Mouse (Mus musculus): Measurements from ENCODE around the gene Olfr1358.
"Not testable (repeated sequence)": the region's sequence is repeated elsewhere in the genome, so short reads cannot be mapped to it uniquely, and the experiment has no call there.

The Olfr1358 gene

DNA sequence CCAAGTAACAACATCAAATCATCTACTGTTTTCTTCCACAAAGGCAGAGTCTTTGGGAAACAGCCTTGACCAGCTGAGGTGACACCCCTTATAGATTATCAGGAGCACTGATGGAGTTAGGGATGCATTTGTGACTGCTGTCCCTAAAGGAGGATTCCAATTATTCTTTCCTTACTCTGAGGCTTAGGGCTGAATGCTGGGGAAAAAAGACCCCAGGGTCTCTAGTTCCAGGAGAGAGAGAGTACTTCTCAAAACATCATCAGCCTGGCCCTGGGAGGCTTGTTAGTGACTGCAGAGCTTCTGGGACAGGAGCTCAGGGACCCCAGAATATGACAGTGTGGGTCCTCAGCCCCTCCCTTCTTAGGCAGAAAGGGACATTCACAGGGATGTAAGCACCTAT is at the start of gene Olfr1358:
TSS of gene Olfr1358 (plus strand) at position 301 of the 400 bp plus-strand sequence.
- no peak for DNase-seq

- no peak for DNase-seq
Measured at GRCm38 (mm10) chr10:78467761-78468310, 49.4 kb upstream of the Olfr1358 start.

DNA sequence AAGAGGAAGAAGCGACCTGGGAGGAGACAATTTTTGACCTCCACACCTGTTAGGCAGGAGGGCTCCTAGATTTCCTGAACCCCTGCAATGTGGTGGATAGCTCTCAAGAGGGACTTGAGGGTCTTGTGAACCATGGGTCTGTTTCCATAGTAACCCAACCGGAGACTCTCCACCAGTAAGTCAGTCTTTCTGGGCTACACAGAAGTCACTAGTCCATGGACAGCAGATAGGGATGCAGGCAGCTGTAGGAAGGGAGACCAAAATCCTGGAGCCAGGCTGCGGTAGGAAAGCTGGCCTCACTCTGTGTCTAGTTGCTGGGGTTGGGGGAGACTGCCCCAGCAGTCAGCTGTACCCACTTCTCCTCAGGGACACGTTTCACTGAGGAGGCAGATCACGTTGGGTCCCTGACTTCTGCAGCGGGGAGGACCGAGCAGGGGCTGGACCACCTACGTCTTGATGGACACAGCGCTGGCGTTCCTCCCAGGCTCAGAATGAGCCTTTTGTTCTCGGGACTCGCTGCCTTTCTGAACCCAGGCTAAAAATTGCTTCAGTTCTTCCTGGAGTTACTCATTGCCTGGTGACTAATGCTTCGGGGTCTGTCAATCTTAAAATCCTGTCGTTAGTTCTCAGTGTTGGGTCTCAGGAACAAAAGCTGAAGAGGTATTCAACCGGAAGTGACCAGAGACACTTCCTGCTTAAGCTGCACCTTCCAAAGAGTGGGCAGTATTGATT is 46.5 kb upstream of the Olfr1358 start:
- no peak for DNase-seq

DNA sequence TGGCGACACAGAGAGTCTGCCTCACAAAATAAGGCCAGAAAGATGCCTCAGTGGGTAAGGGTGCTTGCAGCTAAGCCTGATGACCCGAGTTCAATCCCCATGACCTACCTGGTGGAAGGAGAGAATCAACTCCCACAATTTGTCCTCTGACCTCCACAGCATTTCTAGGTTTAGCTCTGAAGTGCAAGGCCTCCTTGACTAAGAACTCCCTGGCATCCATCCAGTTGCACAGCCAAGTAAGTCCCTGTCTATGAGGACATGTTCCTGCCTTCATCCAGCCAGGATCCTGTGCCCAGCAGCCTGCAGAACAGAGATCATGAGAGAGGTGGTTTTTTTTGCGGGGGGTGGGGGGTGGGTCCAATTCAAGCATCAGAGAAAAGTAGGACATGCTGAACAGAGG is 45.2 kb upstream of the Olfr1358 start:
- DNase-seq = no peak

DNA sequence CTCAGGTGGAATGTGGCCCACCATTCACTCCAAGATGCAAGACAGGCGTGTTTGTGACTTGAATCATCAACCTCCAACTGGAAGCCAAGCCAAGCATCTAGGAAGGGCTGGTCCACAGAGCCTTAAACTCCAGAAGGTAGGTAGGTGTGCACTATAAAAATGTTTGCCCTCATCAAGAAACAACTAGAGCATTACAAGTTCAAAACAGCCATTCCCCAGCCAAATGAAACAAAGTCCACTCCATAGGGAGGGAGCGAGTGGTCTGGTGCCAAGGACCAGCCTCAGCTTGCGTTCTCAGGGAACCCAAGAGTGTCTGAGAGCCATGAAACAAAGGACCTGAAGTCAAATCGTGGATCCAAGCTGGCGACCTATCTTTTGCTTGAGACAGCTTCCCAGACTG is 43.8 kb upstream of the Olfr1358 start:
- no peak for DNase-seq

- no peak for DNase-seq
Measured at GRCm38 (mm10) chr10:78474759-78475158, 42.5 kb upstream of the Olfr1358 start.

- peak; percentile 51 to 60 for DNase-seq
Measured at GRCm38 (mm10) chr10:78476821-78477220, 40.4 kb upstream of the Olfr1358 start.

DNA sequence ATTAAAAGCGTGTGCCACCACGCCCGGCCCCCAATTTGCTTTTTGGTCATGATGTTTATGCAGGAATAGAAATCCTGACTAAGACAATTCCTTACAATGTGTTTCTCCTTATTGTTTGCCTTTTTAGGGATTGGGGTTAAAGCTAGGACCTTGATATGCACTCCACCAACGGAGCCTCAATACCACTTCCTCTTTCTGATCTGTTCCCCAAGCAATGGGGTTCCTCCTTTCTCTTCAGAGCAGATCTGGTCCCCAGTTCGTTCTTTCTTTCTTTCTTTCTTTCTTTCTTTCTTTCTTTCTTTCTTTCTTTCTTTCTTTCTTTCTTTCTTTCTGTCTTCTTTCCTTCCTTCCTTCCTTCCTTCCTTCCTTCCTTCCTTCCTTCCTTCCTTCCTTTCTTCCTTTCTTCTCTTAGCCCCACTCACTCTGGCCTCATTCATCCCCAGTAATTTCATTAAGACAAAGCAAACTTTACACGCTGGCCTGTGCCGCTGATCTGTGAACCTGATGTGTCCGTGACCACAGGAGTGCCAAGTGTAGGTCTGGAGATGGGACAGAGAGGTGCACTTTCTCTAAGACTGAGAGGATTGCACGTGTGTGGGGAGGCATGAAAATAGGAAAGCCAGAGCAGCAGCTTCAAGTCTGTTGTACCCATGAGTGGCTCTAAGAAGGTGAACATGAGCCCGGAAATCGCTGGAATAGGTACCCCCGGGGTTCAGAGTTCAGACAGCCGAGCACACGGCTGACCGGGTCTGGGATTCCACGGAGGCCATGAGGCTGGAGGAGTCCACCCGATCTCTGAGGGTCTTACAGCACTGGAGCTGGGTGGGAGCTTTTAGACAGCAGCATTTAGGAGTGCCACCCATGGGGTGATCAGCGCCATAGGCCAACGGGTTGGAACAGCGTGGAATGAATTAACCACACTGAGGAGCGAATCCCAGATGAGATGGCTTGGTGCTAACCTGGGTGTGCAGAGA is 36.0 kb upstream of the Olfr1358 start:
- DNase-seq = peak; percentile 37 to 41

- peak; percentile 70 to 72 for DNase-seq
Measured at GRCm38 (mm10) chr10:78481928-78482499, 35.2 kb upstream of the Olfr1358 start.

DNA sequence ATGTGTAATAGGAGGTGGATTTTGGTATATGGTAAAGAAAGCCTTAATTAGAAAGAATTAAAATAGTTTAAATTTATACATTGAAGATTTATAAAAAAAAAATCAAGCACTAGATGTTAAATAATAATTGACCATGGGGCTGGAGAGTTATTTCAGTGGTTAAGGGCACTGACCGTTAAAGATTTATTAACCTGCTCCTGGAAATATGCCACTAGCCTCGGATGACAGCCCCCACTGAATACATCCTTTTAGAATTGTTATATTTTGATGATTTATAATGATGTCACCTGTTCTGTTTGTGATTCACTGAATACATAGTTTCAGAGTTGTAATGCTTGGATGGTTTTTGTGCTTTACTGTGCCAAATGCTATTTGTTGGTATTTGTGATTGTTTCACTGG is 31.9 kb upstream of the Olfr1358 start:
- not testable (repeated sequence) for DNase-seq

DNA sequence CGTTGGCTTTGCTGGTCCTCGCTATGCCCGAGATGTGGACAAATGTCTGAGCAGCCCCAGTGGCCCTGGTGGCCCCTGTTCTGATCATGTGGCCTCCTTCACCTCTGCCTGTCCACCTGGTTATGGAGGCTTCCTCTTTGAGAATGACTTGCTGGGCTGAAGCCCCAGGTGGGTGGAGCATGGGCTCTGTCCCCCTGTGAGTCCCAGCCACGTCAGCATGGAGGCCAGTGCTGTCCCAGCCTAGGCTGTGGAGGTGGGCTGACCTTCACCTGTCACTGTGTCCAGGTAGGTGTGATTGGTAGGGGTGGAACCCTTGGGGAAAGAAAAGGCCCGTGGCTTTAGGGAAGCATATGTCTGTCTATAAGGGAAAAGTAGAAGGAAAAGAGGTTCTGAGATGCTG is 30.4 kb upstream of the Olfr1358 start:
- no peak for DNase-seq

DNA sequence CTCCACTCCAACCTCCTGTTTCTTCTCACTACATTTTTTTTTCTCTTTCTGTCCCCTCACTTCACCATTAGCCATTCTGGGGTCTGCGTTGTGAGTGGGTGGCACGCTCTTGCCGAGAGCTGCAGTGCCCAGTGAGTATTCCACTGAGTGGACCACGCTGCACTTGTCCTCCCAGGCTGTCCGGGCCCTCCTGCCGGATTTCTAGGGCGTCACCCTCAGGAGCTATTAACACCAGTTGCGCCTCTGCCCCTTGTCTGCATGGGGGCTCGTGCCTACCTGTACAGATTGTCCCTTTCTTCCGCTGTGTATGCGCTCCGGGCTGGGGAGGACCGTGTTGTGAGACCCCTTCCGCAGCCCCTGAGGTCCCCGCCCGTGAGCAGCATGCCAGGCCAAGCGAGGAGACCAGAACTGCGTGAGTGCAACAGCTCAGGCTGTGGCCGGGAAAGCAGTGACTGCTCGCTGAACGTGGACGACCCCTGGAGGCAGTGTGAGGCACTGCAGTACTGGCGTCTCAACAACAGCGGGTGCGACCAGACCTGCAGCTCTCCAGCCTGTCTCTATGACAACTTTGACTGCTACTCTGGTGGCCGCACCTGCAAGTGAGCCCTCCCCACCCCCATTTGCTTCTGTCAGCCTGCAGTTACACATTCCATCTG is 29.7 kb upstream of the Olfr1358 start:
- DNase-seq = peak; percentile 90 to 91

GRCm38 (mm10) chr10:78502986-78503733 is 14.1 kb upstream of the Olfr1358 start:
- no peak for DNase-seq

DNA sequence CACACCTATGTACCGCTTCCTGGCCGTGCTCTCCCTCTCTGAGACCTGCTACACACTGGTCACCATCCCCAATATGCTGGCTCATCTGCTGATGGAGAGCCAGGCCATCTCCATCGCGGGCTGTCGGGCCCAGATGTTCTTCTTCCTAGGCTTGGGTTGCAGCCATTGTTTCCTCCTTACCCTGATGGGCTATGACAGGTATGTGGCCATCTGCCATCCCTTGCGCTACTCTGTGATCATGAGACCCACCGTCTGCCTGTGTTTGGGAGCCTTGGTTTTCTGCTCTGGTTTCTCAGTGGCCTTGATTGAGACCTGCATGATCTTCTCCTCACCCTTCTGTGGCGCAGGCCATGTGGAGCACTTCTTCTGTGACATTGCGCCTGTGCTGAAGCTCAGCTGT is 2.6 kb downstream of the Olfr1358 start:
- no peak for DNase-seq

DNA sequence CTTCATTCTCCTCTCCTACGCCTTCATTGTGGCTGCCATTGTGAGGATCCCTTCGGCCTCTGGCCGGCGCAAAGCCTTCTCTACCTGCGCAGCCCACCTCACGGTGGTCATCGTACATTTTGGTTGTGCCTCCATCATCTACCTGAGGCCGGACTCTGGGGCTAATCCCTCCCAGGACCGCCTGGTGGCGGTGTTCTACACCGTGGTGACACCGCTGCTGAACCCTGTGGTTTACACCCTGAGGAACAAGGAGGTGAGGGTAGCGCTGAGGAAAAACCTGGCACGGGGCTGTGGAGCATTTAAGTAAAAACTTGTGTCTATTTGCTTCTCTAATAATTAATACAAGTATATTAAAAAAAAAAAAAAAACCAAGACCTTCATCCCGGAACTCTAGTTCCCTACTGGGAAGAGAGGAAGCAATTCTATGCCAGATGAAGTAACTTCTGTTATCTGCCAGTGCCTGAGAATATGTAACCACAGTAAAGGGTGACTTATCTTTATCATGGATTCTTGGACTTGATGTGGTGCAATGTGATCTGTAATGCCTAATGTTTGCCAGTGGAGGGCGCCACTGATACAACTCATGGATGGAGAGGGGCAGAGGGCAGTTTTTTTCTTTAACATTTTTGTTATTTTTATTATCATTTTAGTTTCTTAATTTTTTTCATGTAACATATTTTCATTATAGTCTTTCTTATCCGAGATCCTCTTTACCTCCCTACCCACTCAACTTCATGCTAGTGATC is 3.2 kb downstream of the Olfr1358 start:
- peak; percentile 51 to 56 for DNase-seq

- not testable (repeated sequence) for DNase-seq
Measured at GRCm38 (mm10) chr10:78525071-78525470, 7.8 kb downstream of the Olfr1358 start.

DNA sequence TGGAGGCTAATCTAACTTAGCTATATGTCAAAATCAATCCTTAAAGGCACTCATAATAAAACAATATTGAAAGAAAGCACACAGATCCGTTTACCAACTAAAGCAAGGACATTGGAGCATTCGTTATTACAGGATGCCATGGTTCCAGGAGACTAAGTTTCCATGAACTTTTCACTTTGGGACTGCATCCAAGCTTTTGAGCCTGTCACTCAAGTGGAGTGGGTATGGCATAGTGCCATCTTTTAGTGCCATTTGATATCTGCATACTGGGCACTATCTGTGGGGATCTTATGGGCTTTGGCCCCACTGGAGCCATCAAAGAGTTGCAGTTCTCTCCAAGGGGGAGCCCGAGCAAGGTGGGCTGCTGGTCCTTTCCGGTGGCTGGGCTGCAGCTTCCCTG is 8.3 kb downstream of the Olfr1358 start:
- DNase-seq = no peak

- DNase-seq = peak; percentile 14 to 16
Measured at GRCm38 (mm10) chr10:78540943-78541342, 23.7 kb downstream of the Olfr1358 start.

GRCm38 (mm10) chr10:78565070-78565469 is 47.8 kb downstream of the Olfr1358 start:
- DNase-seq = no peak

GRCm38 (mm10) chr10:78569191-78569590 is 52.0 kb downstream of the Olfr1358 start:
- no peak for DNase-seq

- DNase-seq = no peak
Measured at GRCm38 (mm10) chr10:78569686-78570085, 52.5 kb downstream of the Olfr1358 start.
